Mouse (Mus musculus): ENCODE results near the gene Krt8. TPM values are rescaled to one million over a fixed set of nuclear protein-coding genes. Genes with fewer than 3 reads are reported as not detected.

The Krt8 gene
- total RNA-seq, 1 experiment from 2014 or later: 0.65 TPM

Other genes with a start within 250 kb of the Krt8 start
- not detected in 2 replicates for gene Krt72, start 218.0 kb downstream of the Krt8 start, total RNA-seq (2017)
- not detected in 2 replicates for gene Krt73, start 202.1 kb downstream of the Krt8 start, total RNA-seq (2017)
- not detected in 2 replicates for gene Krt2, start 186.3 kb downstream of the Krt8 start, total RNA-seq (2017)
- gene Krt1, start 153.7 kb downstream of the Krt8 start, total RNA-seq (2017): not detected in 2 replicates
- not detected in 2 replicates for gene Krt77, start 134.8 kb downstream of the Krt8 start, total RNA-seq (2017)
- gene Krt76, start 111.6 kb downstream of the Krt8 start, total RNA-seq (2017): not detected in 2 replicates
- not detected in 2 replicates for gene Krt4, start 79.7 kb downstream of the Krt8 start, total RNA-seq (2017)
- gene Krt79, start 64.2 kb downstream of the Krt8 start, total RNA-seq (2017): not detected in 2 replicates
- not detected in 2 replicates for gene Krt78, start 50.2 kb downstream of the Krt8 start, total RNA-seq (2017)
- gene Krt18, start 23.7 kb upstream of the Krt8 start, total RNA-seq (2017): 58.8 and 66.5 TPM in 2 replicates
- 451 and 486 TPM in 2 replicates for gene Eif4b, start 69.3 kb upstream of the Krt8 start, total RNA-seq (2017)
- gene Tns2, start 95.9 kb upstream of the Krt8 start, total RNA-seq (2017): 3.6 and 4.0 TPM in 2 replicates
- 12.6 and 15.8 TPM in 2 replicates for gene Spryd3, start 131.8 kb upstream of the Krt8 start, total RNA-seq (2017)
- 0.15 TPM in 1 of 2 replicates, not detected in the other for gene Igfbp6, start 139.9 kb upstream of the Krt8 start, total RNA-seq (2017)
- 1.3 and 2.4 TPM in 2 replicates for gene Soat2, start 146.0 kb upstream of the Krt8 start, total RNA-seq (2017)
- gene Zfp740, start 198.8 kb upstream of the Krt8 start, total RNA-seq (2017): 44.0 and 47.6 TPM in 2 replicates
- 37.4 and 76.7 TPM in 2 replicates for gene Csad, start 200.2 kb upstream of the Krt8 start, total RNA-seq (2017)
- 83.0 and 92.1 TPM in 2 replicates for gene Itgb7, start 227.5 kb upstream of the Krt8 start, total RNA-seq (2017)

Data from hematopoietic stem cell, adult 5-6 weeks (primary cell).